Mouse (Mus musculus): ENCODE data around the gene Map4k5. TPM values are rescaled to one million over a fixed set of nuclear protein-coding genes. Genes with fewer than 3 reads are reported as not detected.

Map4k5 gene
- polyA plus RNA-seq, 1 experiment from 2014 or later: 42.3 TPM

DNA sequence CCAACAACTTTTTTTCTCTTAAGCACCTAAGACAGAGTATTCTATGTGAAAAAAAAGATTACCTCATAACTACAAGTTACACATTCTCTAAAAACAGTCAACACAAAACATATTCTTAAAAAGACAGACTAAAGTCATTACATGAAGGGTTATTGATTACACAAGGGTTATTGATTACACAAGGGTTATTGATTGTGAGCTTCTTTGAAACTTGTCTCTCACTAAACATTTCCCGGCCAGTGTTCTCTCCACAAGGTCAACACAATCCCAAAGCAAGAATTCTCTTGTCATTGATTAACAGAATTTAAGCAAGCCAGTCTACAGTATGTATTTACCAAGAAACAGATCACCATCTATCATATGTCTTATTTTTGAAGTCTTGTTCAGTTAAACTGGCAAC is 29.1 kb upstream of the Map4k5 start:
- no peak overlapping the region for H3K9ac ChIP-seq (ENCODE audit: low read length)
- H3K36me3 ChIP-seq (ENCODE audit: control insufficient read depth, insufficient read depth, low read length): no peaks in the 10 kb centered on the region
- no peak overlapping the region for H3K4me2 ChIP-seq (ENCODE audit: low read depth)
- DNase-seq (ENCODE audit: low spot score) (no peak), ATAC-seq (ENCODE audit: insufficient read depth, low FRiP score, low TSS enrichment) (no peak)
- no peak overlapping the region for H3K4me3 ChIP-seq (ENCODE audit: low read depth, low read length)
- WGBS: 86% methylated on average over 1 of the region's 1 CpGs
- H3K27me3 ChIP-seq (ENCODE audit: control insufficient read depth, insufficient read depth, low read length): no peaks in the 10 kb centered on the region
- H3K9me3 ChIP-seq (ENCODE audit: control insufficient read depth, low read length): no peaks in the 10 kb centered on the region
- no peak overlapping the region for H3K27ac ChIP-seq (ENCODE audit: low read depth, low read length)
- no peaks in the 10 kb centered on the region for H3K4me1 ChIP-seq (ENCODE audit: control insufficient read depth, insufficient read depth, low read length)

DNA sequence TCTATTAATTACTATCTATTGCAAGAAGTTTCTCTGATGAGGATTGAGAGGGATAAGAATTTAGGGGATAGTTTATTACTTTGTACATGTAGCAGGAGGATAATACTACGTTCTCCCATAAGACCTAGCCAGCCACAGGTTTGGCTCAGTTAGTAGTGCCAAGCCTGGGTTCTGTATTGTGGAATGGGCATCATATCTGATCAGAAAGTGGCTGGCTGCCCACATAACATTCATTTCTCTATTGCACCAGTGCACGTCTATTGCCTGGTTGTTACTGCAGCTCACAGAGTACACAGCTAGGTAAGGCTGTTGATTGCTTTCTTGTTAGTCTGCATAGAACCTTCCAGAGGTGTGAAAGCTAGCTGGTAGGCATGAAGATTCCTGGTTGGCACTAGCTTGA is 24.9 kb upstream of the Map4k5 start:
- DNase-seq (ENCODE audit: low spot score) (no peak), ATAC-seq (ENCODE audit: insufficient read depth, low FRiP score, low TSS enrichment) (no peak)
- Histone ChIP-seq H3K9me3 (ENCODE audit: control insufficient read depth, low read length) (no peaks in the 10 kb centered on the region), H3K4me2 (ENCODE audit: low read depth) (no peak overlapping the region), H3K36me3 (ENCODE audit: control insufficient read depth, insufficient read depth, low read length) (no peaks in the 10 kb centered on the region), H3K27me3 (ENCODE audit: control insufficient read depth, insufficient read depth, low read length) (no peaks in the 10 kb centered on the region), H3K27ac (ENCODE audit: low read depth, low read length) (no peak overlapping the region), H3K4me3 (ENCODE audit: low read depth, low read length) (no peak overlapping the region), H3K4me1 (ENCODE audit: control insufficient read depth, insufficient read depth, low read length) (no peaks in the 10 kb centered on the region), H3K9ac (ENCODE audit: low read length) (no peak overlapping the region)
- 90% methylated on average over 2 of the region's 2 CpGs for WGBS

GRCm38 (mm10) chr12:69912737-69913136 is 19.7 kb upstream of the Map4k5 start:
- Histone ChIP-seq H3K4me1 (ENCODE audit: control insufficient read depth, insufficient read depth, low read length) (0 out of 2 replicates have a peak, but pooled peaks cover under 1% of the 10 kb centered on the region), H3K36me3 (ENCODE audit: control insufficient read depth, insufficient read depth, low read length) (no peaks in the 10 kb centered on the region), H3K9me3 (ENCODE audit: control insufficient read depth, low read length) (no peaks in the 10 kb centered on the region), H3K27me3 (ENCODE audit: control insufficient read depth, insufficient read depth, low read length) (no peaks in the 10 kb centered on the region), H3K4me2 (ENCODE audit: low read depth) (no peak overlapping the region), H3K4me3 (ENCODE audit: low read depth, low read length) (no peak overlapping the region), H3K27ac (ENCODE audit: low read depth, low read length) (no peak overlapping the region), H3K9ac (ENCODE audit: low read length) (no peak overlapping the region)
- DNase-seq (ENCODE audit: low spot score) (no peak), ATAC-seq (ENCODE audit: insufficient read depth, low FRiP score, low TSS enrichment) (no peak)
- 87% methylated on average over 7 of the region's 7 CpGs for WGBS

DNA sequence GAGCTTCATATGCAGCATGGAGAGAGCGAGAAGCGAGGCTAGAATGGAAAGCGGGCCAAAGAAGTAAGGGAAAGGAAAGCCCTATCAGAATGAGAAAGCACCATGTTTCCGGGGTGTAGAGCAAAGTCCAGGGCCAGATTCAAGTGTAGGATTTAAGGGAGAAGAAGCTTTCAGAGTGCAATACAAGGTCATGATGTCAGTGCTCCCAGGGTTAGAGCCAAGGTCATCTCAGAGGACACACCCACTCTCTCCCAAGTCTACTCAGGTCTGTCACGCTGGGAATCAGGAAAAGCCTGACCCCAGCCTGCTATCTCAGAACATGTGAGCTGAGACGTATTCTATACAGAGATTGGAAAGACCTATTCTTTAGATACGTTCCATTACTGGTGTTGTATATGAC is 18.9 kb upstream of the Map4k5 start:
- no peak overlapping the region for H3K9ac ChIP-seq (ENCODE audit: low read length)
- no peak overlapping the region for H3K4me3 ChIP-seq (ENCODE audit: low read depth, low read length)
- no peaks in the 10 kb centered on the region for H3K36me3 ChIP-seq (ENCODE audit: control insufficient read depth, insufficient read depth, low read length)
- no peaks in the 10 kb centered on the region for H3K27me3 ChIP-seq (ENCODE audit: control insufficient read depth, insufficient read depth, low read length)
- no peak overlapping the region for H3K27ac ChIP-seq (ENCODE audit: low read depth, low read length)
- no peak for DNase-seq (ENCODE audit: low spot score)
- no peak overlapping the region for H3K4me2 ChIP-seq (ENCODE audit: low read depth)
- H3K4me1 ChIP-seq (ENCODE audit: control insufficient read depth, insufficient read depth, low read length): 0 out of 2 replicates have a peak, but pooled peaks cover 3% of the 10 kb centered on the region
- no peak for ATAC-seq (ENCODE audit: insufficient read depth, low FRiP score, low TSS enrichment)
- 88% methylated on average over 7 of the region's 7 CpGs for WGBS
- H3K9me3 ChIP-seq (ENCODE audit: control insufficient read depth, low read length): no peaks in the 10 kb centered on the region

DNA sequence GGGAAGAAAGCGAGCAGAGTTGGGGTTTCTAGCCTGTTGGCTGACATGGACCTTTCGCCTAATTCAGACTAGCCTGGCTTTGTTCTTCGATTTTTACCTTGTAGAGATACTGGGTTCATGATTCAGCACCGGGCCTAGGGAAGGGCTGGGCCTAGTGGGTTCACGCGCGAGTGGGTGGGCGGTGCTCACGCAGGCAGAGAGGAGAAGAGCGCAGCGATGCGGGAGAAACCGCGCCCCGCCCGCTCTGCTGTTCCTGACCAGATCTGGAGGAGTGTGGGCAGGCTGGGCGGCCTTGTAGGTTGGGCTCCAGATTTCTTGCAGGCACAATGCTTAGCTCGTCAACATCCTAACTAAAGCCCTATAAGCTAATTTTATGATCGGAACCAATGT is 15.5 kb upstream of the Map4k5 start:
- DNase-seq (ENCODE audit: low spot score) (peak; percentile 58), ATAC-seq (ENCODE audit: insufficient read depth, low FRiP score, low TSS enrichment) (peak; percentile 67)
- H3K4me2 ChIP-seq (ENCODE audit: low read depth): peak overlapping the region; percentile 71
- peak overlapping the region; percentile 86 for H3K27ac ChIP-seq (ENCODE audit: low read depth, low read length)
- H3K9ac ChIP-seq (ENCODE audit: low read length): peak overlapping the region; percentile 78
- 0 out of 2 replicates have a peak, but pooled peaks cover 3% of the 10 kb centered on the region for H3K4me1 ChIP-seq (ENCODE audit: control insufficient read depth, insufficient read depth, low read length)
- peak overlapping the region; percentile 41 for H3K4me3 ChIP-seq (ENCODE audit: low read depth, low read length)
- H3K27me3 ChIP-seq (ENCODE audit: control insufficient read depth, insufficient read depth, low read length): no peaks in the 10 kb centered on the region
- H3K9me3 ChIP-seq (ENCODE audit: control insufficient read depth, low read length): no peaks in the 10 kb centered on the region
- no peaks in the 10 kb centered on the region for H3K36me3 ChIP-seq (ENCODE audit: control insufficient read depth, insufficient read depth, low read length)
- WGBS: 27% methylated on average over 19 of the region's 19 CpGs

GRCm38 (mm10) chr12:69907667-69908510 is 14.9 kb upstream of the Map4k5 start:
- peak; percentile 79 for DNase-seq (ENCODE audit: low spot score)
- 2% methylated on average over 30 of the region's 30 CpGs for WGBS
- H3K27ac ChIP-seq (ENCODE audit: low read depth, low read length): peak overlapping the region; percentile 86
- H3K36me3 ChIP-seq (ENCODE audit: control insufficient read depth, insufficient read depth, low read length): no peaks in the 10 kb centered on the region
- peak overlapping the region; percentile 78 for H3K9ac ChIP-seq (ENCODE audit: low read length)
- H3K4me3 ChIP-seq (ENCODE audit: low read depth, low read length): peak overlapping the region; percentile 41
- no peaks in the 10 kb centered on the region for H3K27me3 ChIP-seq (ENCODE audit: control insufficient read depth, insufficient read depth, low read length)
- no peaks in the 10 kb centered on the region for H3K9me3 ChIP-seq (ENCODE audit: control insufficient read depth, low read length)
- peak overlapping the region; percentile 71 for H3K4me2 ChIP-seq (ENCODE audit: low read depth)
- ATAC-seq (ENCODE audit: insufficient read depth, low FRiP score, low TSS enrichment): peak; percentile 89
- H3K4me1 ChIP-seq (ENCODE audit: control insufficient read depth, insufficient read depth, low read length): 0 out of 2 replicates have a peak, but pooled peaks cover 3% of the 10 kb centered on the region

DNA sequence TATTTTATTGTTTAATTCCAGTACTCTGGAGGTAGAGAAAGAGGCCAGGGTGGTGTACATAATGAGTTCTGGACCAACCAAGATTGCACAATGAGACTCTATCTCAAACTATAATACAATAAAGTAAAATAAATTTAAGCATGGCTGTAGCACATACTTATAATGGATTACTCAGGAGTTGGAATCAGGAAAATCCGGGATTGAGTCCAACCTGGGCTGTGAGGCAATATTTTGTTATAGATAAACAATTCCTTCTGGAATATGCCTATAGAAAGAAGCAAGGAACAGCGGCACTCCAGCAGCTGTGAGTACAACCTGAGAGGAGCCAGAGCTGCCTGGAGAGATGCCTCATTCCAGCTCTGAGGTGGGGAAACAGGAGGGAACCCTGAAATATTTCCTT is 12.0 kb upstream of the Map4k5 start:
- DNase-seq (ENCODE audit: low spot score) (no peak), ATAC-seq (ENCODE audit: insufficient read depth, low FRiP score, low TSS enrichment) (no peak)
- Histone ChIP-seq H3K9me3 (ENCODE audit: control insufficient read depth, low read length) (no peaks in the 10 kb centered on the region), H3K9ac (ENCODE audit: low read length) (no peak overlapping the region), H3K4me1 (ENCODE audit: control insufficient read depth, insufficient read depth, low read length) (0 out of 2 replicates have a peak, but pooled peaks cover 3% of the 10 kb centered on the region), H3K36me3 (ENCODE audit: control insufficient read depth, insufficient read depth, low read length) (no peaks in the 10 kb centered on the region), H3K27ac (ENCODE audit: low read depth, low read length) (no peak overlapping the region), H3K4me3 (ENCODE audit: low read depth, low read length) (no peak overlapping the region), H3K4me2 (ENCODE audit: low read depth) (no peak overlapping the region), H3K27me3 (ENCODE audit: control insufficient read depth, insufficient read depth, low read length) (no peaks in the 10 kb centered on the region)
- 82% methylated on average over 2 of the region's 2 CpGs for WGBS

DNA sequence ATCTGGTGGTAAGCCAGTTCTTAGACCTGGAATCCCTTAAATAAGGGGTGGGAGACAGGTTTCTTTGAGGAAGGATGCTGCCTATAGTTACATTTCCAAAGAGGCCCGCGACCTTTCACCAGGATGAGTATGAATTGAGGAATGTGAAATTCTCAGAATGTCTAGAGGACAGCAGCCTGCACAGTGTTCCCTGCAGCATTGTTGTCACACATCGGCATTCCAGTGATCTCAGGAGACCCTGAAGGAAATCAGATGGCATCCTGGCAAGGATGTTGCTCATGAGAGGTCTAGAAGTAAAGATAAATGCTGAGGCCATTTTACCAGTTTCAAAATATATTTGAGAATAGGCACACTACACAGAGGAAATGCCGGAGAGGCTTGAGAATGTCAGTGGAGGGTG is 5.1 kb upstream of the Map4k5 start:
- 89% methylated on average over 4 of the region's 4 CpGs for WGBS
- ATAC-seq (ENCODE audit: insufficient read depth, low FRiP score, low TSS enrichment) (no peak), DNase-seq (ENCODE audit: low spot score) (no peak)
- Histone ChIP-seq H3K4me2 (ENCODE audit: low read depth) (no peak overlapping the region), H3K4me1 (ENCODE audit: control insufficient read depth, insufficient read depth, low read length) (peaks cover 3% of the 10 kb centered on the region; the same call in 1 of the 2 replicates), H3K9me3 (ENCODE audit: control insufficient read depth, low read length) (no peaks in the 10 kb centered on the region), H3K36me3 (ENCODE audit: control insufficient read depth, insufficient read depth, low read length) (no peaks in the 10 kb centered on the region), H3K27ac (ENCODE audit: low read depth, low read length) (no peak overlapping the region), H3K4me3 (ENCODE audit: low read depth, low read length) (no peak overlapping the region), H3K9ac (ENCODE audit: low read length) (no peak overlapping the region), H3K27me3 (ENCODE audit: control insufficient read depth, insufficient read depth, low read length) (no peaks in the 10 kb centered on the region)

GRCm38 (mm10) chr12:69895046-69895445 is 2.0 kb upstream of the Map4k5 start:
- Histone ChIP-seq H3K9me3 (ENCODE audit: control insufficient read depth, low read length) (no peaks in the 10 kb centered on the region), H3K36me3 (ENCODE audit: control insufficient read depth, insufficient read depth, low read length) (no peaks in the 10 kb centered on the region), H3K27me3 (ENCODE audit: control insufficient read depth, insufficient read depth, low read length) (no peaks in the 10 kb centered on the region), H3K27ac (ENCODE audit: low read depth, low read length) (no peak overlapping the region), H3K9ac (ENCODE audit: low read length) (no peak overlapping the region), H3K4me2 (ENCODE audit: low read depth) (no peak overlapping the region), H3K4me3 (ENCODE audit: low read depth, low read length) (no peak overlapping the region), H3K4me1 (ENCODE audit: control insufficient read depth, insufficient read depth, low read length) (peaks cover 11% of the 10 kb centered on the region)
- 20% methylated on average over 2 of the region's 2 CpGs for WGBS
- ATAC-seq (ENCODE audit: insufficient read depth, low FRiP score, low TSS enrichment) (no peak), DNase-seq (ENCODE audit: low spot score) (no peak)
